Mouse (Mus musculus) lung, adult 2 months (tissue): ENCODE results near the gene Dpp9.

Source experiments
- CTCF ChIP-seq: fragments of 200-500 bp; IDR thresholded peaks from 2 replicates; pipeline ENCODE4 v1.5.1; 2011; ENCODE audit warnings: mild to moderate bottlenecking, low read length, control low read depth; ENCODE audit not compliant: insufficient read depth
- POLR2A ChIP-seq: fragments of 200-500 bp; IDR thresholded peaks from 2 replicates; pipeline ENCODE4 v1.6.1; 2011; ENCODE audit warnings: low read depth, mild to moderate bottlenecking, control low read depth, low read length, borderline replicate concordance; ENCODE audit errors: extremely low read depth

DNA sequence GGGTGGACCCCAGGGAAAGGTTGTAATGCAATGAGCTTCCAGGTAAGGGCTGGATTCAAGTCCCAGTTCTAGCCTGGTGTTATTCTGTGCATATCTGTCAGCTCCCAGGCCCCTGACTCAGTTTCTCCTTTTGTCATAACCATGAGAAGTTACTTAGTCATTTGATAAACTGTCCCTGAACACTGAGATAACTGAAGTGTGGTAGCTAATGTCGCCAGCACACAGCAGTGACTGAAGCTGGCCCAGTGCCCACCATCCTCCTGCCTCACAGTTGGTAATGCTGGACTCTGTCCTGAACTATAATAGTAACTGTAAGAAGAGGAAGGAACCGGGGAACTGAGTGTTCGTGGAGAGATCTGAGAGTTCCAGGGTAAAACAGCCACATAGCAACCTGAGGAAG, 54.2 kb downstream of the Dpp9 start:
- no peak for TF ChIP-seq POLR2A
- no peak for TF ChIP-seq CTCF
